Mouse (Mus musculus): ENCODE data around the gene Insig1. TPM values are rescaled to one million over a fixed set of nuclear protein-coding genes. Genes with fewer than 3 reads are reported as not detected.

Gene Insig1
- polyA plus RNA-seq (2012; rRNA removed): 96.4 and 132 TPM in 2 replicates

GRCm38 (mm10) chr5:28070828-28071455, at the start of gene Insig1:
Insig1 (plus strand) TSS chr5:28071363.

Other genes with a start within 250 kb of the Insig1 start
- gene Htr5a, start 229.2 kb upstream of the Insig1 start, polyA plus RNA-seq (2012; rRNA removed): 0.15 and 0.25 TPM in 2 replicates
- 0.06 and 0.09 TPM in 2 replicates for gene En2, start 94.3 kb downstream of the Insig1 start, polyA plus RNA-seq (2012; rRNA removed)
- gene Cnpy1, start 174.4 kb downstream of the Insig1 start, polyA plus RNA-seq (2012; rRNA removed): 0.33 and 0.85 TPM in 2 replicates
- 33.4 and 35.1 TPM in 2 replicates for gene Rbm33, start 245.8 kb downstream of the Insig1 start, polyA plus RNA-seq (2012; rRNA removed)

Measured in ovary, adult 2 months (tissue).